Mouse (Mus musculus): ENCODE measurements around the gene Cox7b.
"Not testable (repeated sequence)": the region's sequence is repeated elsewhere in the genome, so short reads cannot be mapped to it uniquely, and the experiment has no call there.

GRCm38 (mm10) chrX:106014741-106015377 lies 641 bp upstream of the Cox7b start:
- TF ChIP-seq CTCF, EP300 (IDR thresholded peaks at IDR 0.05): not testable (repeated sequence)

Measured in lung, postnatal 0 days (tissue).